Mouse (Mus musculus) forebrain, embryonic 11.5 days (tissue): ENCODE results near the gene Kcnv2. TPM values are rescaled to one million over a fixed set of nuclear protein-coding genes. Genes with fewer than 3 reads are reported as not detected.

ENCODE experiments used
- ATAC-seq: fragments of 200-750 bp; cut with Nextera tagmentation; replicated peaks from 2 replicates; pipeline ENCODE4 v1.8.0; 2017; ENCODE audit warnings: moderate TSS enrichment; ENCODE audit not compliant: low FRiP score
- DNase-seq: peaks from one replicate; pipeline ENCODE4 v3.0.0-alpha.2; 2017; ENCODE audit warnings: low spot score
- H3K27ac ChIP-seq: fragments of 300-500 bp; sonication (generic); 2 replicates; pipeline ENCODE4 v1.5.1; 2014; ENCODE audit warnings: low read depth, low read length
- H3K27me3 ChIP-seq: fragments of 300-500 bp; sonication (generic); 2 replicates; pipeline ENCODE4 v1.6.1; 2014; ENCODE audit warnings: mild to moderate bottlenecking, low read length, mixed read lengths; ENCODE audit not compliant: control insufficient read depth, insufficient read depth
- H3K36me3 ChIP-seq: fragments of 300-500 bp; sonication (generic); 2 replicates; pipeline ENCODE4 v1.6.1; 2014; ENCODE audit warnings: mild to moderate bottlenecking, low read length, moderate library complexity, mixed read lengths; ENCODE audit not compliant: control insufficient read depth, insufficient read depth
- H3K4me1 ChIP-seq: fragments of 300-500 bp; sonication (generic); replicated peaks from 2 replicates; pipeline ENCODE4 v1.6.1; 2014; ENCODE audit warnings: low read length, mixed read lengths; ENCODE audit not compliant: control insufficient read depth, insufficient read depth
- H3K4me2 ChIP-seq: fragments of 300-500 bp; sonication (generic); 2 replicates; pipeline ENCODE4 v1.6.1; 2014; ENCODE audit warnings: low read depth, mild to moderate bottlenecking, low read length, moderate library complexity, mixed read lengths; ENCODE audit not compliant: severe bottlenecking
- H3K4me3 ChIP-seq: fragments of 300-500 bp; sonication (generic); 2 replicates; pipeline ENCODE4 v1.5.1; 2014; ENCODE audit warnings: low read depth, low read length
- H3K9ac ChIP-seq: fragments of 300-500 bp; sonication (generic); 2 replicates; pipeline ENCODE4 v1.6.1; 2014; ENCODE audit warnings: low read length
- H3K9me3 ChIP-seq: fragments of 300-500 bp; sonication (generic); 2 replicates; pipeline ENCODE4 v1.6.1; 2016; ENCODE audit warnings: low read length, mixed read lengths; ENCODE audit not compliant: control insufficient read depth
- WGBS: fragments of 180-500 bp; shearing (Covaris S2); extraction: QIAGEN DNeasy Blood & Tissue Kit; methylation state at CpG from one replicate; pipeline ENCODE4 v1.1.7; 2014; 5-methylcytosine and 5-hydroxymethylcytosine counted together
- polyA plus RNA-seq: library from polyadenylated mRNA; unstranded; fragments of >200 nt; fragmentation: Nextera tagmentation; extraction: Ambion mirVana; gene quantifications from 2 replicates; pipeline ENCODE4 v1.2.1, GENCODE M21; 2014

Kcnv2 gene
- not detected in 2 replicates for polyA plus RNA-seq

DNA sequence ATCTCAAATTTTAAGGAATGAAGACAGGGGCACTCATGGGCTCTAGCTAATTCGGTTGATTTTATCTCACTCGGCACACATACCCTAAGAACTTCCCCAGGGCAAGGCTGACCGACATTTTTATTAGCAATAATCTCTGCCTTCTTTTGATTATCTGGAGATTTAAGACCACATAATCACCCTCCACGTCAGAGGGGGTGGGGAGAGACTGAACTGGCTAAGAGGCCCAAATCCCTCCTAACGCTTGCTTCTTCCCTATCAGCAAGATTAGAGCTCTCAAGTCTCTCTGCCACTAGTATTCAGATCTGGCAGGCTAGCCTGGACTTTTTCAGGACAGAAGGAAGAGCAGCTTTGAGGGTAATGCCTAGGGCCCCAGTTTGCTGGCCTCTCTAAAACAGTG is at the start of gene Kcnv2:
Kcnv2 (plus strand) TSS at position 308 of the 400 bp plus-strand sequence.
- Histone ChIP-seq H3K9me3 (no peaks in the 10 kb centered on the region), H3K4me3 (no peak within 1 kb of the TSS), H3K27ac (no peak within 1 kb of the TSS), H3K27me3 (no peaks in the 10 kb centered on the region), H3K4me2 (no peak within 1 kb of the TSS), H3K36me3 (no peaks in the 10 kb centered on the region), H3K4me1 (no peaks in the 10 kb centered on the region), H3K9ac (no peak within 1 kb of the TSS)
- WGBS, result 60% methylated on average over 5 of the region's 5 CpGs
- ATAC-seq (no peak), DNase-seq (no peak)

DNA sequence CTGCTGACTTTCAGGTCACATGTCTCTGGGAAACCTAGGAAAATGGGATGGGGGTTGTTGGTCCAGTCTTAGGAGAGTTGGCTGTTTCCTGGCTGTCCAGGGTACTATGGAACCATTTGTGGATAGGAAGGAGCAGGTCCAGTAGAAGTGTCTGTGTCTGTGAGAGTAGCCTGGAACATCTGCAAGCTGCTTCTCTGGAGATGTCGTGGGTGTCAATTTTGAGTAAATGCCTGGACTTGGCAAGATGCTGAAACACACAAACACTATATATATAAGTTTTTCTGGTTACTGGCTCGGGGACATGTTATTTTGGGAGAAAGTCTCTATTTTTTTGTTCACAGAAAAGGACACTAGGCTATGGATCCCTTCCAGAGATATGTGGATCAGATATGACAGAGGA is 49.0 kb upstream of the Kcnv2 start:
- DNase-seq (no peak), ATAC-seq (no peak)
- no peak overlapping the region for H3K4me2 ChIP-seq
- H3K36me3 ChIP-seq, result no peaks in the 10 kb centered on the region
- H3K27ac ChIP-seq, result no peak overlapping the region
- H3K4me3 ChIP-seq, result no peak overlapping the region
- H3K9me3 ChIP-seq, result no peaks in the 10 kb centered on the region
- no peaks in the 10 kb centered on the region for H3K27me3 ChIP-seq
- WGBS, result 81% methylated on average over 2 of the region's 2 CpGs
- no peak overlapping the region for H3K9ac ChIP-seq
- H3K4me1 ChIP-seq, result no peaks in the 10 kb centered on the region

DNA sequence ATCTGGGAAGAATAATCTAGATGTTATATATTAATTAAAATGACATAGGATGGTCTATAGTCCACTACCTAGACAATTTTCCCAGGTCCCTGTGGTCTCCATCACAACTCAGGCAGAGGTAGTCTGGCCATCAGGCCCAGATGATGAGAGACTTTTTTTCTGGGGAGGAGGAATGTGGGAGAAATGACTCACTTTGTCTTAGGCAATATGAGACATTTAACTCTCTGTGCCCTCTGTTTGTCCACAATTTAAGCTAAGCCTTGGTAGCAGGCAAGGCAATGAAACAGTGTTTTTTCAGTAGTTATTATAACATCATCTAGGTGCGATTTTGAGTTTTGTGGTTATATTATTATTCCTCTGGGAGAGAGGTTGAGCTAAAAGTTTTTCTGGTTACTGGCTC is 48.0 kb upstream of the Kcnv2 start:
- no peak for DNase-seq
- no peaks in the 10 kb centered on the region for H3K9me3 ChIP-seq
- no peak for ATAC-seq
- H3K36me3 ChIP-seq, result no peaks in the 10 kb centered on the region
- H3K27ac ChIP-seq, result no peak overlapping the region
- no peaks in the 10 kb centered on the region for H3K27me3 ChIP-seq
- H3K4me1 ChIP-seq, result no peaks in the 10 kb centered on the region
- WGBS, result 90% methylated on average over 1 of the region's 1 CpGs
- H3K4me2 ChIP-seq, result no peak overlapping the region
- no peak overlapping the region for H3K4me3 ChIP-seq
- H3K9ac ChIP-seq, result no peak overlapping the region

DNA sequence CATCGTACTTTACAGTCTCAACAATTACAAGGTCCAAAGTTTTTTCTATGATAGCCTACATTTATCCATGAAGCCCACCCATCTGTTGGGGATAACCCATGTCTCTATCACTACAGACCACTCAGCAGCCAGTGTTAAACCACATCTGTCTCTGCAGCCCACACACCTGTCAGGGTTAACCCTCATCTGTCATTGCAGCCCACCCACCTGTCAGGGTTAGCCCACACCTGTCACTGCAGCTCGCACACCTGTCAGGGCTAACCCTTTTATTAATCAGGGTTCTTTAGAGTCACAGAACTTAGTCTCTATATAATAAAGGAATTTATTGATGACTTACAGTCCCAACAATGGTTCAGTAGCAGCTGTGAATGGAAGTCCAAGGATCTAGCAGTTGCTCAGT is 43.2 kb upstream of the Kcnv2 start:
- H3K4me1 ChIP-seq, result no peaks in the 10 kb centered on the region
- no peak overlapping the region for H3K4me2 ChIP-seq
- no peak overlapping the region for H3K9ac ChIP-seq
- WGBS, result 85% methylated on average over 2 of the region's 2 CpGs
- DNase-seq (no peak), ATAC-seq (no peak)
- H3K4me3 ChIP-seq, result no peak overlapping the region
- H3K27ac ChIP-seq, result no peak overlapping the region
- H3K27me3 ChIP-seq, result no peaks in the 10 kb centered on the region
- H3K9me3 ChIP-seq, result no peaks in the 10 kb centered on the region
- no peaks in the 10 kb centered on the region for H3K36me3 ChIP-seq

DNA sequence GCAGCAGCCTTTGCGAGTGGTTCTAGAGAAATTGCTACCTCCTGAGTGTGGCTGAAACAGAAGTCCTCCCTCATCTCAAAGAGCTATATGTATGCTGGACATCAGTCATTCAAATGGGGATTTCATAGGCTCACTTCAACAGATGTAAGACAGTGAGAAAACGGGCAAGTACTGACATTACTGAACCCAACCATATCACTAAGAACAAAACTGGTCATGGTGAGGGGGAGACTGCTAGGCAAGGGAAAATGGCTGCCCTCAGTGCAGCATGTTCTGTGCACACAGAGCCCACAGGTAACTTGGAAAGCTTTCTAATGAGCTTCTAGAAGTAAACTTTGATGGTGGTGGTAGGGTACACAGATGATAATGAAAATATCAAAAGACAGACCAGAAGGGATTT is 12.3 kb upstream of the Kcnv2 start:
- Histone ChIP-seq H3K9me3 (no peaks in the 10 kb centered on the region), H3K4me3 (no peak overlapping the region), H3K27ac (no peak overlapping the region), H3K9ac (no peak overlapping the region), H3K36me3 (no peaks in the 10 kb centered on the region), H3K27me3 (no peaks in the 10 kb centered on the region), H3K4me2 (no peak overlapping the region), H3K4me1 (no peaks in the 10 kb centered on the region)
- ATAC-seq, result no peak
- WGBS, result 82% methylated on average over 2 of the region's 2 CpGs
- no peak for DNase-seq

DNA sequence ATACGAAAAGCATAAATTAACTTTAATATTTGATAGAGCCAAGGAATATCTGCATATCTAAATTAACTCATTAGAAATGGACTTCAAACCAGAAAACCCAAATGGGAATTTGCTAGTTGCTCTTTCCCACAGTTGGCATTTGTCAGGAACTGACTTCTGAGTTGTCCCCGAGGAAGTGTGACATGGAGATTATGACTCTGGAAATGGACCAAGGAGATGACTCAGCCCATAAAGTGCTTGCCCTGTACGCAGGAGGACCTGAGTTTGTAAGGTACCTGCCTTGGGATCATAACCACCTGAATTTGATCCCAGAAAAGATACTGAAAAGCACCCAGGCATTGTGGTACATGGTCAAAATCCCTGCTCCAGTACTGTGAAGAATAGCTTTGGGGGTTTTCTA is 11.1 kb upstream of the Kcnv2 start:
- 91% methylated on average over 3 of the region's 3 CpGs for WGBS
- DNase-seq, result no peak
- Histone ChIP-seq H3K4me2 (no peak overlapping the region), H3K4me3 (no peak overlapping the region), H3K9ac (no peak overlapping the region), H3K9me3 (no peaks in the 10 kb centered on the region), H3K27ac (no peak overlapping the region), H3K36me3 (no peaks in the 10 kb centered on the region), H3K4me1 (no peaks in the 10 kb centered on the region), H3K27me3 (no peaks in the 10 kb centered on the region)
- ATAC-seq, result no peak

DNA sequence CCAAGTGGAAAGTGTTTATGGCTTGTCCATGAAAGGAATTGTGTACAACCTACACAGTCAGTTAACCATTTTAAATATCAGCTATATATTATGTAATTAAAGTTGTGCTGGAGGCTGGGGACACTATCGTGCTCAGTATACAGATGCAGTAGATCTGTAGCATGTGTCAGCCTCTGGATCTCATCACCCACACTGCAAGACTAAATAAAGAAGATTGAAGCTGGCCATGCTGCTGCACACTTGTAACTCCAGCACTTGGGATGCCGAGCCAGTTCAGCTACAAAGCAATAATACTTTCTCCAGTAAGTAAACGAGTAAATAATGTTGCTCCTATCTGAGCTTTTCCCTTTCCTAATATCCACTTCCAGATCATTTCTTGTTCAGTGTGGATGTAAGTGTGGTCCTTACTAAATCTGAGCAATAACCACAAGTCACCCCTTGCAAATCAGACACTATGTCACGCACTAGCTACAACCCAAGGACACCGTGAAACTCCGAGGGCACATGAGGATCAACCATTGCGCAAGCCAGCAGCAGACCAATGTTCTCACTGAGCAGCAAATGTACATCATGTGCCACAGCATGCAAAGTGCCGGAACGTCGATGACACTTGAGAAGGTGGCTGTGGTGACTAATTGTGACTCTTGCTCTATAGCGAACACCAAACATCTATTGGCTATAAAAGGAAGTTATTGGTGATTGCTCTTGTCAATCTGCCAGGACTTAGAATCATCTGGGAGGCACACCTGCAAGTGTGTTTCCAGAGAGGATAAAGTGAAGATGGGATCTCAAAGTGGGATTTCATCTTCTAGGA is 9.9 kb upstream of the Kcnv2 start:
- no peaks in the 10 kb centered on the region for H3K9me3 ChIP-seq
- H3K4me3 ChIP-seq, result no peak overlapping the region
- ATAC-seq (no peak), DNase-seq (no peak)
- H3K4me2 ChIP-seq, result no peak overlapping the region
- H3K27ac ChIP-seq, result no peak overlapping the region
- no peaks in the 10 kb centered on the region for H3K27me3 ChIP-seq
- no peak overlapping the region for H3K9ac ChIP-seq
- no peaks in the 10 kb centered on the region for H3K36me3 ChIP-seq
- 92% methylated on average over 11 of the region's 11 CpGs for WGBS
- H3K4me1 ChIP-seq, result no peaks in the 10 kb centered on the region

DNA sequence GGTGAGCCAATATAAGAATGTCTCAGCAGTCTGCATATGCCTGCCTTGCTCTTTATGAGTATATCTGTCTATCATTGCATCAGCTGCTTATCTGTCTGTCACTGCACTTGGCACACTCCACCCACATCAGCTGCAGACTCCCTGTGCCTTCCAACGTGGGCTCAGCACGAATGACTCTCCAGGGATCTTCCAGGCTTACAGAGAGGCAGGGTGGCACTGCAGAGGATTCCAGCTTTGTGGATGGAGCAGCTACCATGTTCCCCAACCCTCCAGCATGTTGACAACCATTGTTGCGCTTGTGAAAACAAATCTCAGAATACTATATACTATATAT is 9.3 kb upstream of the Kcnv2 start:
- Histone ChIP-seq H3K36me3 (no peaks in the 10 kb centered on the region), H3K27me3 (no peaks in the 10 kb centered on the region), H3K9ac (no peak overlapping the region), H3K9me3 (no peaks in the 10 kb centered on the region), H3K27ac (no peak overlapping the region), H3K4me1 (no peaks in the 10 kb centered on the region), H3K4me3 (no peak overlapping the region), H3K4me2 (no peak overlapping the region)
- DNase-seq (no peak), ATAC-seq (no peak)
- whole genome bisulfite sequencing, result 78% methylated on average over 3 of the region's 3 CpGs
